Mouse (Mus musculus) embryonic facial prominence, embryonic 12.5 days (tissue): ENCODE data around the gene Iqcf6. TPM values are rescaled to one million over a fixed set of nuclear protein-coding genes. Genes with fewer than 3 reads are reported as not detected.
"Not testable (repeated sequence)": the region's sequence is repeated elsewhere in the genome, so short reads cannot be mapped to it uniquely, and the experiment has no call there.

Experiments used
- ATAC-seq: fragments of 200-750 bp; cut with Nextera tagmentation; 2 replicates; pipeline ENCODE4 v1.8.0; 2017; ENCODE audit not compliant: insufficient number of reproducible peaks, insufficient read depth, low FRiP score, low TSS enrichment
- H3K27ac ChIP-seq: fragments of 300-500 bp; sonication (generic); 2 replicates; pipeline ENCODE4 v1.5.1; 2016; ENCODE audit warnings: mild to moderate bottlenecking
- H3K27me3 ChIP-seq: fragments of 300-500 bp; sonication (generic); 2 replicates; pipeline ENCODE4 v1.6.1; 2016; ENCODE audit warnings: mild to moderate bottlenecking, moderate library complexity
- H3K36me3 ChIP-seq: fragments of 300-500 bp; sonication (generic); 2 replicates; pipeline ENCODE4 v1.6.1; 2016; ENCODE audit warnings: mild to moderate bottlenecking
- H3K4me1 ChIP-seq: fragments of 300-500 bp; sonication (generic); 2 replicates; pipeline ENCODE4 v1.6.1; 2016
- H3K4me2 ChIP-seq: fragments of 300-500 bp; sonication (generic); replicated peaks from 2 replicates; pipeline ENCODE4 v1.6.1; 2016; ENCODE audit warnings: mild to moderate bottlenecking, moderate library complexity
- H3K4me3 ChIP-seq: fragments of 300-500 bp; sonication (generic); 2 replicates; pipeline ENCODE4 v1.5.1; 2016; ENCODE audit warnings: mild to moderate bottlenecking
- H3K9ac ChIP-seq: fragments of 300-500 bp; sonication (generic); 2 replicates; pipeline ENCODE4 v1.6.1; 2016; ENCODE audit warnings: mild to moderate bottlenecking, moderate library complexity
- H3K9me3 ChIP-seq: fragments of 300-500 bp; sonication (generic); 2 replicates; pipeline ENCODE4 v1.6.1; 2016; ENCODE audit warnings: mild to moderate bottlenecking, moderate library complexity
- WGBS: fragments of 180-500 bp; shearing (Covaris S2); methylation state at CpG from one replicate; pipeline ENCODE4 v1.1.7; 2016; 5-methylcytosine and 5-hydroxymethylcytosine counted together
- polyA plus RNA-seq: library from polyadenylated mRNA; unstranded; fragments of >200 nt; fragmentation: Nextera tagmentation; extraction: Ambion mirVana; gene quantifications from 2 replicates; pipeline ENCODE4 v1.2.1, GENCODE M21; 2016

The Iqcf6 gene
- polyA plus RNA-seq, 1 experiment from 2014 or later = not detected

- WGBS = 83% methylated on average over 3 of the region's 3 CpGs
- Histone ChIP-seq H3K4me1 (no peaks in the 10 kb centered on the region), H3K4me2 (no peak overlapping the region), H3K4me3 (no peak overlapping the region), H3K27me3 (0 out of 2 replicates have a peak, but pooled peaks cover 3% of the 10 kb centered on the region), H3K9ac (no peak overlapping the region), H3K9me3 (0 out of 2 replicates have a peak, but pooled peaks cover 2% of the 10 kb centered on the region), H3K36me3 (no peaks in the 10 kb centered on the region), H3K27ac (no peak overlapping the region)
- ATAC-seq = no peak
Measured at GRCm38 (mm10) chr9:106617496-106617895, 8.9 kb upstream of the Iqcf6 start.

DNA sequence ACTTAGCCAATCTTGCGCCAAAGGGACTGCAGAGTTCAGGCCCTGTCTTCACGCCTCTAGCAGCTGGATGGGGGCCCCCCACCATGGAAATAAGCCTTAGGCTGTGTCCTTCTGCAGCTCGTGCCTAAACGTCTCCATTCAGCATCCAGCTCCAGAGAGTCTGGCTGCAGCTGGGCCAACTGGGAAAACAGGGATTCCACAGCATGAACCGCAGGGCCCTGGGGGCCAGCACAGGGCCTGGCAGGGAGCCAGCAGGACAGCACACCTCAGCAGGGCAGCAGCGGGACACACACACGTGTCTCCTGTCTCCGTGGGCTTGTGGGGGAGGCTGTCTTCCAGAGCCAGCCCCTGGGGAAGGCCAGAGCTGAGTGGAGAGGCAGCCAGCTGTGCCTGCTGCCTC, 1.4 kb downstream of the Iqcf6 start:
- H3K4me1 ChIP-seq, H3K4me3 ChIP-seq, H3K27ac ChIP-seq, H3K9me3 ChIP-seq, H3K27me3 ChIP-seq, H3K4me2 ChIP-seq, H3K36me3 ChIP-seq, H3K9ac ChIP-seq: not testable (repeated sequence)
- ATAC-seq = 0 out of 2 replicates have a peak, but pooled peaks have one; percentile 64
- WGBS = 16% methylated on average over 8 of the region's 8 CpGs

GRCm38 (mm10) chr9:106632185-106632584, 5.8 kb downstream of the Iqcf6 start:
- no peak for ATAC-seq
- Histone ChIP-seq H3K9me3 (no peaks in the 10 kb centered on the region), H3K9ac (no peak overlapping the region), H3K36me3 (no peaks in the 10 kb centered on the region), H3K4me2 (no peak overlapping the region), H3K4me1 (peaks cover 4% of the 10 kb centered on the region; the same call in 1 of the 2 replicates), H3K27ac (no peak overlapping the region), H3K4me3 (no peak overlapping the region), H3K27me3 (no peaks in the 10 kb centered on the region)
- 57% methylated on average over 5 of the region's 5 CpGs for whole genome bisulfite sequencing

GRCm38 (mm10) chr9:106638154-106638553, 11.8 kb downstream of the Iqcf6 start:
- no peak for ATAC-seq
- H3K27ac ChIP-seq = no peak overlapping the region

GRCm38 (mm10) chr9:106641346-106641745, 15.0 kb downstream of the Iqcf6 start:
- Histone ChIP-seq H3K36me3 (no peaks in the 10 kb centered on the region), H3K9ac (no peak overlapping the region), H3K4me1 (no peaks in the 10 kb centered on the region), H3K27me3 (no peaks in the 10 kb centered on the region), H3K9me3 (no peaks in the 10 kb centered on the region), H3K27ac (no peak overlapping the region), H3K4me3 (no peak overlapping the region), H3K4me2 (no peak overlapping the region)
- 58% methylated on average over 5 of the region's 5 CpGs for WGBS
- no peak for ATAC-seq

More at GRCm38 (mm10) chr9:106638154-106638553, 11.8 kb downstream of the Iqcf6 start:
- no peaks in the 10 kb centered on the region for H3K27me3 ChIP-seq
- H3K4me1 ChIP-seq = no peaks in the 10 kb centered on the region
- H3K9me3 ChIP-seq = no peaks in the 10 kb centered on the region
- WGBS = 89% methylated on average over 8 of the region's 8 CpGs
- H3K4me2 ChIP-seq = no peak overlapping the region
- H3K36me3 ChIP-seq = no peaks in the 10 kb centered on the region
- no peak overlapping the region for H3K4me3 ChIP-seq
- no peak overlapping the region for H3K9ac ChIP-seq

DNA sequence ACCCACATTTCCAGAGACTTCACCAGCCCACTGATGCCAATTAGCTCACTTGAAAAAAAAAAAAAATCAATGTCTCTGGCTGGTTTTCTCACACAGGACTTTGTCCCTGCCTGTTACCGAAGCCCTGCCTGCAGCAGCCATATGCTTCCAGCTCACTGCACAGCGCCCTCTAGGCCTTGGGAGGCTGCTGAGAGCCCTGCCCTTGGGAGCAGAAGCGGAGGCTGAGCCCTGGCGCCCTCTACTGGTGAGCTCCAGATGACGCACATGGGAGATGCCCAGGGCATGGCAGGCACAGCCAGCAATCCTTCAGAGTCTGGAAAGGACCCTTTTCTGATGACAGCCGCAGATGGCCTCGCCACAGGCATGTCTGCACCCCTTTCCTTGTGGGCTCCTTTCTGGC, 16.7 kb downstream of the Iqcf6 start:
- Histone ChIP-seq H3K4me1 (no peaks in the 10 kb centered on the region), H3K9me3 (no peaks in the 10 kb centered on the region), H3K36me3 (no peaks in the 10 kb centered on the region), H3K4me3 (no peak overlapping the region), H3K27me3 (no peaks in the 10 kb centered on the region), H3K4me2 (no peak overlapping the region), H3K27ac (no peak overlapping the region), H3K9ac (no peak overlapping the region)
- ATAC-seq = no peak
- WGBS = 28% methylated on average over 7 of the region's 7 CpGs

DNA sequence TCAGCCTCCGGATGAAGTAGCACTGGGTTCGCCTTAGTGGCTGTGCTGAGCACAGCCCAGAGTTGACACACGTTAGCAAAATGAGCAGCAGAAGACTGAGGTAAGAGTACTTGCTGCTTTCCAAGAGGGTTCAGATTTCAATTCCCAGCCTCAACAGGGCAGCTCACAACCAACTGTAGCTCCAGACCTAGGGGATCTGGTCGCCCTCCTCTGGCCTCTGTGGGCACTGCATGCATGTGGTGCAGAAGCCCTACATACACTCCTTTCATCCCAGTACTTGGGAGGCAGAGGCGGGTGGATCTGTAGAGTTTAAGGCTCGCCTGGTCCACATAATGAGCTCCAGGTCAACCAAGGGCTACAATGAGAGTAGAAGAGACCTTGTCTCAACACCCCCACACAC, 17.4 kb downstream of the Iqcf6 start:
- no peak for ATAC-seq
- Histone ChIP-seq H3K27ac (no peak overlapping the region), H3K4me1 (no peaks in the 10 kb centered on the region), H3K4me2 (no peak overlapping the region), H3K36me3 (no peaks in the 10 kb centered on the region), H3K9ac (no peak overlapping the region), H3K27me3 (no peaks in the 10 kb centered on the region), H3K4me3 (no peak overlapping the region), H3K9me3 (no peaks in the 10 kb centered on the region)
- WGBS = 70% methylated on average over 6 of the region's 6 CpGs

- H3K4me3 ChIP-seq = no peak overlapping the region
- 0 out of 2 replicates have a peak, but pooled peaks cover 3% of the 10 kb centered on the region for H3K27me3 ChIP-seq
- no peaks in the 10 kb centered on the region for H3K4me1 ChIP-seq
- no peak overlapping the region for H3K4me2 ChIP-seq
- no peaks in the 10 kb centered on the region for H3K9me3 ChIP-seq
- 72% methylated on average over 9 of the region's 9 CpGs for WGBS
- ATAC-seq = no peak
- no peak overlapping the region for H3K9ac ChIP-seq
- H3K27ac ChIP-seq = no peak overlapping the region
- H3K36me3 ChIP-seq = no peaks in the 10 kb centered on the region
Measured at GRCm38 (mm10) chr9:106645684-106646271, 19.4 kb downstream of the Iqcf6 start.

- no peaks in the 10 kb centered on the region for H3K36me3 ChIP-seq
- no peak overlapping the region for H3K9ac ChIP-seq
- 74% methylated on average over 27 of the region's 27 CpGs for WGBS
- 0 out of 2 replicates have a peak, but pooled peaks cover 4% of the 10 kb centered on the region for H3K27me3 ChIP-seq
- no peak overlapping the region for H3K27ac ChIP-seq
- H3K4me3 ChIP-seq = no peak overlapping the region
- H3K4me2 ChIP-seq = no peak overlapping the region
- H3K4me1 ChIP-seq = no peaks in the 10 kb centered on the region
- ATAC-seq = no peak
- H3K9me3 ChIP-seq = no peaks in the 10 kb centered on the region
Measured at GRCm38 (mm10) chr9:106647226-106647625, 20.8 kb downstream of the Iqcf6 start.

DNA sequence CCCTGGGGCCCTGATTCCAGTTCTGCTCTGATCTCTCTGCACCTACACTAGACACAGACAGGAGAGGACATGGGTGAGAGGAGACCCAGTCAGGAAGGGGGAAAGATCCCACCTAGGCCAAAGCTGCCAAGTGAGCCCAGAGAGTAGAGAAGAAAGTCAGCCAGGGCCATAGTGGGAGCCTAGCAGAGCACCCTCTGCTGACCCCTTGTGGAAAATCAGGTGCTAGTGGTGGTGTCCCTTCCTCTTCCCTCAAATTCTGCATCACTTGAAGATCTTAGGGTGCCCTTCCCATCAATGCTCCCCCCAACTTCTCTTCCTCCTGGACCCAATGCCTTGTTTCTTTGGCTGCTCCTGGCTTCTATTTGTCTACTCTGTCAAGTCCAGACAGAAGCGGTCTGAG, 26.3 kb downstream of the Iqcf6 start:
- WGBS = 83% methylated on average over 1 of the region's 1 CpGs
- no peak for ATAC-seq
- Histone ChIP-seq H3K27ac (no peak overlapping the region), H3K27me3 (peaks cover 29% of the 10 kb centered on the region), H3K4me1 (peaks cover 10% of the 10 kb centered on the region), H3K9me3 (no peaks in the 10 kb centered on the region), H3K4me3 (no peak overlapping the region), H3K9ac (no peak overlapping the region), H3K36me3 (no peaks in the 10 kb centered on the region), H3K4me2 (no peak overlapping the region)

GRCm38 (mm10) chr9:106655884-106656720, 29.7 kb downstream of the Iqcf6 start, which contains the start of gene Grm2:
TSS of gene Grm2 (minus strand) at chr9:106656082.
- H3K27me3 ChIP-seq = peaks cover 25% of the 10 kb centered on the region
- 1% methylated on average over 39 of the region's 44 CpGs for WGBS
- no peak within 1 kb of the TSS for H3K9ac ChIP-seq

GRCm38 (mm10) chr9:106656820-106657219, 30.4 kb downstream of the Iqcf6 start:
- Histone ChIP-seq H3K4me2 (no peak overlapping the region), H3K9me3 (no peaks in the 10 kb centered on the region), H3K27ac (no peak overlapping the region; the same call in 1 of the 2 replicates), H3K9ac (no peak overlapping the region), H3K4me3 (no peak overlapping the region), H3K4me1 (peaks cover 10% of the 10 kb centered on the region), H3K36me3 (peaks cover 35% of the 10 kb centered on the region), H3K27me3 (peaks cover 25% of the 10 kb centered on the region)
- 43% methylated on average over 5 of the region's 5 CpGs for WGBS
- ATAC-seq = no peak

More at GRCm38 (mm10) chr9:106655884-106656720, 29.7 kb downstream of the Iqcf6 start, which contains the start of gene Grm2:
- ATAC-seq = peak; percentile 41; the same call in 1 of the 2 replicates
- Histone ChIP-seq H3K27ac (no peak within 1 kb of the TSS), H3K36me3 (peaks cover 28% of the 10 kb centered on the region), H3K9me3 (no peaks in the 10 kb centered on the region), H3K4me3 (peak within 1 kb of the TSS; percentile 29), H3K4me1 (peaks cover 10% of the 10 kb centered on the region), H3K4me2 (peak within 1 kb of the TSS; percentile 61)
